Mouse (Mus musculus): ENCODE results near the gene Abca17. TPM values are rescaled to one million over a fixed set of nuclear protein-coding genes. Genes with fewer than 3 reads are reported as not detected.

Abca17 gene
- polyA plus RNA-seq (2012; rRNA removed): 0.01 TPM in 1 of 2 replicates, not detected in the other

GRCm38 (mm10) chr17:24350926-24351759 is at the start of gene Abca17:
Abca17 (minus strand) TSS chr17:24351068.
- Histone ChIP-seq H3K27ac (ENCODE audit: insufficient read depth, low read depth, low read length) (no peak within 1 kb of the TSS), H3K4me1 (ENCODE audit: control insufficient read depth, insufficient read depth, insufficient read length, low read length) (peaks cover 6% of the 10 kb centered on the region), H3K36me3 (ENCODE audit: control insufficient read depth, insufficient read depth, low read length) (no peaks in the 10 kb centered on the region), H3K4me3 (ENCODE audit: low read depth, low read length) (peak within 1 kb of the TSS; percentile 89), H3K27me3 (ENCODE audit: control insufficient read depth, insufficient read depth, low read length) (no peaks in the 10 kb centered on the region)
- TF ChIP-seq CTCF (IDR thresholded peaks at IDR 0.05; ENCODE audit: extremely low read depth, insufficient read length, insufficient replicate concordance, low read depth, low read length): no peak
- TF ChIP-seq POLR2A (IDR thresholded peaks at IDR 0.05; ENCODE audit: low read depth, low read length): no peak; the same call in 1 of the 2 replicates
- 2% methylated on average over 42 of the region's 42 CpGs for WGBS

GRCm38 (mm10) chr17:24394456-24394855 is 43.6 kb upstream of the Abca17 start:
- Histone ChIP-seq H3K4me1 (ENCODE audit: control insufficient read depth, insufficient read depth, insufficient read length, low read length) (no peaks in the 10 kb centered on the region; the same call in 1 of the 2 replicates), H3K36me3 (ENCODE audit: control insufficient read depth, insufficient read depth, low read length) (peaks cover 11% of the 10 kb centered on the region), H3K4me3 (ENCODE audit: low read depth, low read length) (no peak overlapping the region), H3K27me3 (ENCODE audit: control insufficient read depth, insufficient read depth, low read length) (no peaks in the 10 kb centered on the region), H3K27ac (ENCODE audit: insufficient read depth, low read depth, low read length) (no peak overlapping the region)
- no peak for TF ChIP-seq POLR2A (IDR thresholded peaks at IDR 0.05; ENCODE audit: low read depth, low read length)
- WGBS: 76% methylated on average over 7 of the region's 7 CpGs

DNA sequence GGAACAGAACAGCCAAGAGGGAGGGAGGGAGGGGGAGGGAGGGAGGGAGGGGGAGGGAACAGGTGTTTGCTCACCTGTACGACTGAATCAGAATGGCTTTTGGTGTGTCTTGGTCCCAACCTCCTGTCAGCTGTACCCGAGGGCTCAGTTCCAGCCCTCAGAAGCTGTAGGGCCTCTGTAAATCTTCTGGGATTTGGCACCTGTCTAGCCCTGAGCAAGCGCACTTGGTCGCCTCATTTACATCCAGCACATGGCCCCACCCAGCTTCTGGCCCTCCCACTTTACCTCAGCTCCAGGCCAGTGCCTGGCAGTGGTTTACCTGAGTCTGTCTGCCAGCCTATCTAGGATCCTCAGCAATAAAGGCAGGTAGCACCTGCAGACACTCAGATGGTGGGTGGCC is 42.7 kb upstream of the Abca17 start:
- Histone ChIP-seq H3K36me3 (ENCODE audit: control insufficient read depth, insufficient read depth, low read length) (peaks cover 9% of the 10 kb centered on the region), H3K27ac (ENCODE audit: insufficient read depth, low read depth, low read length) (no peak overlapping the region), H3K4me1 (ENCODE audit: control insufficient read depth, insufficient read depth, insufficient read length, low read length) (no peaks in the 10 kb centered on the region; the same call in 1 of the 2 replicates), H3K27me3 (ENCODE audit: control insufficient read depth, insufficient read depth, low read length) (no peaks in the 10 kb centered on the region), H3K4me3 (ENCODE audit: low read depth, low read length) (no peak overlapping the region)
- WGBS: 16% methylated on average over 4 of the region's 4 CpGs
- TF ChIP-seq CTCF (IDR thresholded peaks at IDR 0.05; ENCODE audit: extremely low read depth, insufficient read length, insufficient replicate concordance, low read depth, low read length) (no peak), POLR2A (IDR thresholded peaks at IDR 0.05; ENCODE audit: low read depth, low read length) (no peak)

GRCm38 (mm10) chr17:24391149-24391548 is 40.3 kb upstream of the Abca17 start:
- no peaks in the 10 kb centered on the region for H3K27me3 ChIP-seq (ENCODE audit: control insufficient read depth, insufficient read depth, low read length)
- WGBS: 79% methylated on average over 8 of the region's 8 CpGs
- TF ChIP-seq POLR2A (IDR thresholded peaks at IDR 0.05; ENCODE audit: low read depth, low read length): no peak
- TF ChIP-seq CTCF (IDR thresholded peaks at IDR 0.05; ENCODE audit: extremely low read depth, insufficient read length, insufficient replicate concordance, low read depth, low read length): peak; percentile 41; the same call in 1 of the 2 replicates
- H3K27ac ChIP-seq (ENCODE audit: insufficient read depth, low read depth, low read length): no peak overlapping the region
- no peak overlapping the region for H3K4me3 ChIP-seq (ENCODE audit: low read depth, low read length)
- peaks cover 16% of the 10 kb centered on the region for H3K36me3 ChIP-seq (ENCODE audit: control insufficient read depth, insufficient read depth, low read length)
- H3K4me1 ChIP-seq (ENCODE audit: control insufficient read depth, insufficient read depth, insufficient read length, low read length): no peaks in the 10 kb centered on the region; the same call in 1 of the 2 replicates

DNA sequence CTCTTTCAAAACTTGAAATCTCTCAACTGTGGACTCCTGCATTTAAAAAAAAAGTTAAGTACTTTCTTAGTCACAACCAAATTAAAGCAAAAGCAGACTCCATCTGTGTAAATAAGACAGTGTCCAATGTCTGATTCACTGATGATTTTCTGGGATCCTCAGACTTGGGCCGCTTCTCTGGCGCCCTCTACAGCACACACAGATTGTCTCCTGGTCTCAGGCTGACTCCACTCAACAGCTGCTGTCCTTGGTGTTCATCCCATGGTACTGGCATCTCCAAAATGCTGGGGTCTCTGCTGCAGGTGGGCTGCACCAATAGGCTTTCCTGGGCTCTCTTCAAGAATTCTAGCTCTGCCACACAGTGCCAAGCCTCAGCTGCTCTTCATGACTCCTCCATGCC is 39.0 kb upstream of the Abca17 start:
- Histone ChIP-seq H3K27ac (ENCODE audit: insufficient read depth, low read depth, low read length) (no peak overlapping the region), H3K4me3 (ENCODE audit: low read depth, low read length) (no peak overlapping the region), H3K36me3 (ENCODE audit: control insufficient read depth, insufficient read depth, low read length) (peaks cover 25% of the 10 kb centered on the region), H3K4me1 (ENCODE audit: control insufficient read depth, insufficient read depth, insufficient read length, low read length) (no peaks in the 10 kb centered on the region; the same call in 1 of the 2 replicates), H3K27me3 (ENCODE audit: control insufficient read depth, insufficient read depth, low read length) (no peaks in the 10 kb centered on the region)
- WGBS: 4% methylated on average over 2 of the region's 2 CpGs
- TF ChIP-seq CTCF (IDR thresholded peaks at IDR 0.05; ENCODE audit: extremely low read depth, insufficient read length, insufficient replicate concordance, low read depth, low read length) (peak; percentile 60; the same call in 1 of the 2 replicates), POLR2A (IDR thresholded peaks at IDR 0.05; ENCODE audit: low read depth, low read length) (no peak)

GRCm38 (mm10) chr17:24388711-24389110 is 37.8 kb upstream of the Abca17 start:
- Histone ChIP-seq H3K4me3 (ENCODE audit: low read depth, low read length) (no peak overlapping the region), H3K36me3 (ENCODE audit: control insufficient read depth, insufficient read depth, low read length) (peaks cover 26% of the 10 kb centered on the region), H3K27ac (ENCODE audit: insufficient read depth, low read depth, low read length) (no peak overlapping the region), H3K27me3 (ENCODE audit: control insufficient read depth, insufficient read depth, low read length) (no peaks in the 10 kb centered on the region), H3K4me1 (ENCODE audit: control insufficient read depth, insufficient read depth, insufficient read length, low read length) (no peaks in the 10 kb centered on the region; the same call in 1 of the 2 replicates)
- TF ChIP-seq POLR2A (IDR thresholded peaks at IDR 0.05; ENCODE audit: low read depth, low read length) (no peak), CTCF (IDR thresholded peaks at IDR 0.05; ENCODE audit: extremely low read depth, insufficient read length, insufficient replicate concordance, low read depth, low read length) (no peak)
- WGBS: 93% methylated on average over 5 of the region's 5 CpGs

- no peak overlapping the region for H3K4me3 ChIP-seq (ENCODE audit: low read depth, low read length)
- no peaks in the 10 kb centered on the region for H3K4me1 ChIP-seq (ENCODE audit: control insufficient read depth, insufficient read depth, insufficient read length, low read length)
- H3K36me3 ChIP-seq (ENCODE audit: control insufficient read depth, insufficient read depth, low read length): peaks cover 40% of the 10 kb centered on the region
- no peak for TF ChIP-seq CTCF (IDR thresholded peaks at IDR 0.05; ENCODE audit: extremely low read depth, insufficient read length, insufficient replicate concordance, low read depth, low read length)
- H3K27ac ChIP-seq (ENCODE audit: insufficient read depth, low read depth, low read length): no peak overlapping the region
- no peaks in the 10 kb centered on the region for H3K27me3 ChIP-seq (ENCODE audit: control insufficient read depth, insufficient read depth, low read length)
- WGBS: 49% methylated on average over 8 of the region's 8 CpGs
Observed at GRCm38 (mm10) chr17:24383789-24384188, 32.9 kb upstream of the Abca17 start.
